Mouse (Mus musculus) heart, postnatal 4 days (tissue): ENCODE measurements around the gene Ppil6. TPM values are rescaled to one million over a fixed set of nuclear protein-coding genes. Genes with fewer than 3 reads are reported as not detected.
A peak's percentile ranks its signal among the peaks of the same experiment; 100 is the strongest.

Source experiments
- DNase-seq: peaks from one replicate; pipeline ENCODE4 v3.0.0; 2021
- total RNA-seq, 2 experiments: library from RNA; stranded (reverse); gene quantifications; 2 replicates each; pipeline ENCODE4 v1.2.3; 2021

Ppil6 gene
- total RNA-seq, 2 experiments from 2014 or later, result 3.8 to 3.9 TPM

DNA sequence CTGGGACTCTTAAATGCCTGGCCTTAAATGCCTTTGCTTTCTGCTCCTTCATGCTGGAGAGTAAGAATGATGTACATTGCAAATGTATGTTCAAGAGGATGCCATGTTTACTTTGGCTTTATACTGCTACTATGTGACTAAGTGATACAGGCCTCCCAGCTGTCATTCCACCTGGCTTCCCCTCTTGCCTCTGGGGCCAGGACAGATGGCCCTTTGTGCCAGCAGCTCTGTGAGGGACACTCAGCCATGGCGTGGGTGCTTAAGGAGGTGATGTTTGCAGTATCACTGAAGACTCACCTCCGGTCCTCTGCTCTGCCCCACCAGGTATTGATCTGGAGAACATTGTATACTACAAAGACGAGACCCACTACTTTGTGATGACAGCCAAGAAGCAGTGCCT lies 10.3 kb upstream of the Ppil6 start:
- no peak for DNase-seq

DNA sequence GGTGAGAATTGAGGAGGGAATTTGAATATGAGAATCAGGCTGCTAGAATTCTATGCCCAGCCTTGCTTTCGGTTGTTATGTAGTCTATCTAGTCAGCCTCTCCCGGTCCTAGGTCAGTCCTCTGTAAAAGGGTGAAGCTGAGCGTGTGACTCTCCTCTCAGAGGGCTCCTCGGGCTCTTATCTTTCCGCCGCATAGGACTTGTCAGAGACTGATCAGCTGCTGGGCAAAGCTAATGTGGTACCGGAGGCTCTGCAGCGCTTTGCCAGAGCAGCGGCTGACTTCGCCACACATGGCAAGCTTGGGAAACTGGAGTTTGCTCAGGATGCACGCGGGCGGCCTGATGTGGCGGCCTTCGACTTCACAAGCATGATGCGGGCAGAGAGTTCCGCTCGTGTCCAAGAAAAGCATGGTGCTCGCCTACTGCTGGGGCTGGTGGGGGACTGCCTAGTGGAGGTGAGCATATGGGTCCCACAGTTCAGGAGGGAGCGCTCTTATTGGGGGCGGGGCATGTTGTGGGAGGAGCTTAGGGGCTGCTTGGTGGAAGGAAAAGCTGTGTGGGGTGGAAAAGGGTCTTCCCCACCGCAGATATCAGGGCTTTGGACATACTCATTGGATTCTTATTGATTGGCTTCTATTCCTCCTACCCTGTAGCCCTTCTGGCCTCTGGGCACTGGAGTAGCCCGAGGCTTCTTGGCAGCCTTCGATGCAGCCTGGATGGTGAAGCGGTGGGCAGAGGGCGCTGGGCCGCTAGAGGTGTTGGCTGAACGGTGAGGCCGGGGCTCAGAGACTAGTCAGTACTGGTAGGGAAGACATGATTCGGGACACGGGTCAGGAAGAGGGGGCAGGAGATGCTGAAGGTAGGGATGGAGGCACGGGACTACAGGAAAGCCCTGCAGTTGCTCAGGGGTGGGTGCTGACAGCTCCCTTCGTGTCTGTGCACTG lies 9.0 kb upstream of the Ppil6 start:
- DNase-seq, result no peak

DNA sequence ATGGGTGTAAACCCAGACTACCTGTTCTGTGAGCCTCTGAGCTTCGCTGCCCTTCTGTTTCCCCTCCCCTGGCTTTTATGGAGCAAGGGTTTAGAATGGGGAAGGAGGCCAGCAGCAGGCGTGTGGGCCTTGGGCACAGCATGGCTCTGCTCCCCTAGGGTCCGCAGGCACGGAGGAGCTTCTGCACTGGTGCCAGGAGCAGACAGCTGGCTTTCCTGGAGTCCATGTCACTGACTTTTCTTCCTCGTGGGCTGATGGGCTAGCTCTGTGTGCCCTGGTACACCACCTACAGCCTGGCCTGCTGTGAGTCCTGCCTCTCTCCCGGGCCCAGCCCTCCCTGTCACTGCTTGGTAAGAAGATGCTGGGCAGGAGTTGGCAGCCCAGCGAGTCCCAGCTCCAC lies 7.8 kb upstream of the Ppil6 start:
- DNase-seq, result no peak

DNA sequence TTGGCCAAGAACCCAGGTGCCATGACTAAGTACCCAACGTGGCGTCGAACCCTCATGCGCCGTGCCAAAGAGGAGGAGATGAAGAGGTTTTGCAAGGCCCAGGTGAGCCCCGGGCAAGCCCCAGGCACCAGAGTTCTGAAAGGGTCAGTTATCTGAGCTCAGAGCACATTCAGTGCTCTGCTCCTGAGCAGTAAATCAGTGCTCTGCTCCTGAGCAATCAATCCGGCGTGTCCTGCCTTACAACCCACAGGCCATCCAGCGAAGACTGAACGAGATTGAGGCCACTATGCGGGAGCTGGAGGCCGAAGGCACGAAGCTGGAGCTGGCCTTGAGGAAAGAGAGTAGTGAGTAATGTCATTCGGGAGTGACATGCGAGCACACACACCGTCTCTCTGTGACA lies 4.5 kb upstream of the Ppil6 start:
- DNase-seq, result no peak

DNA sequence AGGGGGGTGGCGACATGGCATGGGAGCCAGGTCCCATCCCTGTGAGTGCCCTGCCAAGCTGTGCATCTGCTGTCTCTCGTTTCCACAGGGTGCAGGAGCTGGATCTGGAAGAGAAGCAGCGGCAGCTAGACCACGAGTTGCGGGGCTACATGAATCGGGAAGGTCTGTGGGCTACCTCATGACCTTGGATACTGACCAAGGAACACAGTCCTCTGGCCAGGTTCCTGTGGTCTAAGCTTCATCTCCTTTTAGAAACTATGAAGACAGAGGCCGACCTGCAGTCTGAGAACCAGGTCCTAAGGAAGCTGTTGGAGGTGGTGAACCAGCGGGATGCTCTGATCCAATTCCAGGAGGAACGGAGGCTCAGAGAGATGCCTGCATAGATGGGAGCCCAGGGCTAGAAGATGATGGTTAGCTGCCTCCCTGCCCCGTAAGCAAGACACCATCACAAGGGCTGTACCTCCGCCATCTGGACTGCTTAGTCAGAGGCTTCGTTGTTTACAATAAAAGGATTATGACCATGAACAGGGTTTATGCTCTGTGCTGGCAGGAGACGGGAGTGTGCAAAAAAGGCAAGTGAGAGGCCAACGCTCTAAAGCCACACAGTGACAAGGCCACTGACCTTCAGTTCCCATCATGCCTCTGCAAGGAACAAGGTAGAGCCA lies 3.6 kb upstream of the Ppil6 start:
- DNase-seq, result no peak

DNA sequence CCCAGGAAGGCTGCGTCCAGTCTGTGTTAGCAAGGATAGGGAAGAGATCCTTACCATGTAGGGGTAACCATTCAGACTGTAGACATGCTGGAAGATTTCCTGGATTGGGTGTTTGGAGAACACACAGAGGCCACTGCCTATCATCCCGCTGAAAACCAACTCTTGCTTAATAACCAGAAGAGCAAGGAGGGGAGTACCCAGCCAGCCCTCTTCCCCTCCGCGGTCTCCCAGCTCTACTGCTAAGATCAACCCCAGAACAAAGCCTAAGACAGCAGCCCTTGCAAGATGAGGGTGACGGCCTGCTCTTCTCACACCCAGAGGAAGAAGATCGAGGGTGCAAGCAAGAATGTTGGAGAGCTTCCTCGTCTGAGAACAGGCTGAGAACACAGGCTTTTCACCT lies 1.4 kb upstream of the Ppil6 start:
- DNase-seq, result no peak

DNA sequence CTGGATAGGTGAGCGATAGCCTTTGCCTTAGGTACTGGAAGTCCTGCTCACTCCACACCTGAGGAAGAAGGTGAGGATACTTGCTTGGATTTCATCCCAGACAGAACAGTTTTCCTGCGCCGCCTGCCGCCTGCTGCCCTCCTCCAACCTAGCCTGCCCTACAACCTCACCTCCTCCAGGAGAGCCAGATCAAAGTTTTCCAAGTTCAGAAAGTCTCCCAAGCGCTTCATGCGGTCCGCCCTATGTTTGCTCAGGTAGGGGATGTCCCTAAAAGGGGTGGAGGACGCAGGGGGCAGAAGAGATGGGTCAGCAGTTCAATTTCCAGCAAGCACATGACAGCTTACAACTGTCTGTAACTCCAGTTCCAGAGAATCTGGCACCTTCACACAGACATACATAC lies 945 bp upstream of the Ppil6 start:
- DNase-seq, result no peak

DNA sequence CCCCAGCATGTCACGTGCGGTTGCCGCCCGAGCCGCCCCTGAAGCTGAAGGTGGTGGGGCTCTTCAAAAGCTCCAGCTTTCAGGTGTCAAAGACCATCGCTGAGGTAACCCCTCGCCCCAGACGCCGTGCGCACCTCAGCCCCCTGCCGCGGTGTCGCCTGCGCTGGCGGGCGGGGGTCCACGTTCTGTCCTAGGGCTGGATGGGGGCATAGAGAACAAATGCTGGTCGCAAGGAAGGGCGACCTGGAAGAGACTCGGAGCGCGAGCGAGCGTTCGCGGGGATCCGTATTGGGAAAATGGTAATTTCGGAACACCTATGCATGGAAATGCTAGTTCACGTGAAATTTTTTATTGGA lies 257 bp downstream of the Ppil6 start:
- no peak for DNase-seq

DNA sequence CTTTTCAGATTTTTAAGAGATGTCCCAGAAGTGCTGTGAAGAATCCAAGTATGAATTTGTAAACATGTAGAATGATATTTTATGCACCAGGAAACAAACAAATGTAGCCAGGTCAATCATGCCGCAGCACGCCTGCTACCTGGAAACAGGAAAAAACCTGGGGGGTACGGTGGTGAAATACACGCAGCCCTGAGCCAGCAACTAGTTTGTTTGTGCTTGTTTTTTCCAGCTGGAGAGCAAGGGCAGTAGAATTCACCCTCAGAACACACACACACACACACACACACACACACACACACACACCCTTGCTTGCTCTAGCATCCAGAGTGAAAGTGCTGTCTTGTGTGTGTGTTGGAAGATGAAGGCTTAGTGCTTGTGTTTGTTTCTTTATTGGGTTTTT lies 872 bp downstream of the Ppil6 start:
- DNase-seq, result no peak

DNA sequence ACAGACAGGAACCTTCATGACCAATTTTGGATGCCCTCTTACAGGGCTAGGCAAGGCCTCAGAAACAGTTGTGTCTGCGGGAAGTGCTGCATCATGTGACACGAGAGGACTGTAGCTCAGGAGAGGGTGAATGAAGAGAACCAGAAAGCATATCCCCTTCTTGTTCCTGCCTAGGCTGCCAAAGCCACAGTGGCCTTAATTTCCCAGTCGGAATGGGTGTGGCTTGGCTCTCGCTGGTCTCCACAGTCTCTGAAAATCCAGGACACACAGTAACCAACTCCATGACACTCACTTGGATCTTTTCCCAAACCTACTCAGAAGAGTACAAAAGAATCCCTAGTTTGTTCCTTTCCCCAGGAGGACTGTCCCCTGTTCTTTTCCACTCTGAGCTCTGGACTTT lies 10.7 kb downstream of the Ppil6 start:
- DNase-seq, result peak; percentile 60

DNA sequence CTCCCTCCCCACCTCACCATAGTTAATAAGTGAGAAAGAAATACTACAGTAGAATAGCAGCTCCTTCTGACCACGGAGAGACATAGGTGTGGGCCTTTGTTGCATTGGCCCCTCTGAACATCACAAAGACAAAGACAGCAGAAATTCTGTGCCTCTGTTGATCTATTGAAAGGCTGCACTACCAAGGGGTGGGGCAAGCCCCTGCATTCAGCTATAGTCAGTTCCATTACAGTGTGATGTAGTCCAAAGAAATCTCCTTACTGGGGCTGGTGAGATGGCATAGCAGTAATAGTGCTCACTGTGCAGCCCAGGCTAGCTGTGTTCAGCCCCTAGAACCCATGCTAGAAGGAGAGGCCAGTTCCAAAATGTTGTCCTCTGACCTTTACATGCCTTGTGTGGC lies 14.8 kb downstream of the Ppil6 start:
- no peak for DNase-seq

DNA sequence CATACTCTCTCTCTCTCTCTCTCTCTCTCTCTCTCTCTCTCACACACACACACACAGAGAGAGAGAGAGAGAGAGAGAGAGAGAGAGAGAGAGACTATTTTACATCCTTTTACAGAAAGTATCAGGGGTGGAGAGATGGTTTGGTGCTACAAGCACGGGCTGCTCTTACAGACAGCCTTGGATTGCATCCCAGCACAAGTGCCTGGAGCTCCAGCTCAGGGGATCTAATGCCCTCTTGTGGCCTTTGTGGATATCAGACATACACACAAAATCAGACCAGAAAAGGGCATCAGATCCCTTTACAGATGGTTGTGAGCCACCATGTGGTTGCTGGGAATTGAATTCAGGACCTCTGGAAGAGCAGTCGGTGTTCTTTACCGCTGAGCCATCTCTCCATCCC lies 15.2 kb downstream of the Ppil6 start:
- peak; percentile 75 for DNase-seq

DNA sequence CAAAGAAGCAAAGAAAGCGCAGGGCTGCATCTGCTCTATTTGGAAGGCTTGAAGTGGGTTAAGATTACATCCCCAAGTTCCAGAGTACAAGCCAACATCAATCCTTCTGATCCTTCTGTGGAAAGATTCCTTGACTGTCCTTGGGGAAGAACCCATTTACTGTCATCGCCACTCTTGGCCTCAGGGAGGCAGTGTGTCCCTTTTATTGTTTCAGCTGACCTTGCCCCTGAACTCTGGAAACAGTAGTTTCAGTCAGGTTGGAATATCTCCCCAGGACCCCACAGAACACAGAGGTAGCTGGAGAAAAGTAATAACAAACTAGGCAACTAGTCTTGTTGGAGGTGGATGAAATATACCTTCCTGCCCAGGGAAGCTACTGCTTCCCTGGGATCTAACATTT lies 18.9 kb downstream of the Ppil6 start:
- DNase-seq, result peak; percentile 34

DNA sequence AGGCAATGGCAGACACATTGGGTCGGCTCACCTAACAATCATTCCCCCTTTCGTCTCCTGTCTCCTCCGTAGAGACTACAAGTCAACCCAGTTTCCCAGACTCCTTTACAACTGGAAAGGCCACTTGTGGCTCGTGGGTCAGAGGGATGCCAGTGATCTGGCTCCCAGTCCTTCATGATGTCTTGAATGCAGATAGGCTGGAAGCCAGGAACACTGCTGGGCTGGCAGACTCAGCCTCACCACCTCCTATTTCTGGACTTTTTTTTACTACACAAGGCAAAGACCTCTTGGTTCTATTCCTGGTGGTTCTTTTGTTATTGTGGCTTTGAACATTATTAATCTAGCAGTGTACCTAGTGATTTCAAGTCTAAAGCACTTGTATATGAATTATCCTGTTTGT lies 24.1 kb downstream of the Ppil6 start:
- DNase-seq, result peak; percentile 12

DNA sequence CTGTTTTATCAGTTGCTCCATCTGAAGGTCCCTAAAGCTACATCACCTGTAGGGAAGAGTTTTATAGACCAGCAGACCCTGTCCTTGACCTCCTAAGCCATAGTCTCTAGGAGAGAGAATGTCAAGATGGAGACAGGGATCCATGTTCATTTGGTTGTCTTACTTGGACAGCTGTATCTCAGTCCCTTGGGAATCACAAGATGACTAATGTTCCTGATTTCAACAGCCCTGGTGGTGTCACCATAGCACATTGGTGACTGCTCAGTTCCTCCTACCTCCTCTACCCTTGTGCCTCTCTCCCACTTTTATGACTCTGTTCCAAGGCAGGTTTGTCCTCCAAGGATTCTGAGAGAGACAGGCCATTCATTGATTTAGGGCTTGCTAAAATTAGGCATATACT lies 24.7 kb downstream of the Ppil6 start:
- DNase-seq, result no peak

DNA sequence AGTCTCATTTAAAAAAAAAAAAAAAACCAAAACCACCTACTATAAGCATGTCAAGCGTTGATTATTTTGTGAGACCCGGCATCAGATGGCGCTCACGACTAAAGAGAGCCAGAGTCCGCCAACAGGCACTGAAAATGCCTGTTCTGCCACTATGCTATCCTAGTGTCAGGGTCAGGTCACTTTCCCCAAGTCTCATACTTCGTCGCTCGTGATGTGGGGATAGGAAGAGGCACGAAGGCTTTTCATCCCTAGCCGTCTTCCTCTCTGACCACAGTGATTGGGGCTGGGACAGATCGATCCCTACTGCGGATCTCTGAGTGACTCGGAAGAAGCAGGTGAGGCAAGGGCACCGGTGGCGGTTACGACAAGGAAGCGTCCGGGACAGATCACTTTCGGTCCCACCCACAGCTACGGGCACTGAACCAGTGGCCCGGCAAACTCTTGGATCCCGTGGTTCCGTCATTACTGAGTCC lies 28.3 kb downstream of the Ppil6 start:
- DNase-seq, result peak; percentile 79

DNA sequence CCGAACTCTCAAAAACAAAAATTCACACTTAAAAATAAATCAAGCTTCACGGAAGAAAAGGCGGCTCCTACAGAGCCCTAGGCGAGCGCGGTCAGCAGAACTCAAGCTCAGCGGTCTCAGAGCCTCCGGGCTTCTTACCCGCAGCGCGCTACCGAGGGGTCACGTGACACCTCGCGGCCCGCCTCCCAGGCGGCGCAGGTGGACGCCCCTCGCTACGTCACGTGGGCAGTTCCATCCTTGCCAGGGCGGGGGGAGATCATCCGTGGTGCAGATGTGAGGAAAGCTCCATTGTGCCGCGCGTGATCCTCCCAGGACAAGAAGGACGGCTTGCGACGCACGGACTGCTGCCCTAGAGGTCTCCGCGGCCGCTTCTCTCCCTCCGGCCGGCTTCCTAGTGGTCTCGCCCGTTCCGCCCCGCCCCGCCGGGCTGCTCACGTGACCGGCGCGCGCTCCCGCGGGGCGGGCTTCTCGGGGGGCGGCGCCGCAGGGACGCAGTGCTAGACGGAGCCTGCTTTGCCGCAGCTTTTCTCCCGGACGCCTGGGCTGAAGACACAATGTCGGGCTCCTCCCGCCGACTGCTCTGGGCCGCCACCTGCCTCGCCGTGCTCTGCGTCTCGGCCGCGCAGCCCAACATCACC lies 28.9 kb downstream of the Ppil6 start, which contains the start of gene Cd164:
Gene Cd164, plus strand, starts transcription at position 434 of the 638 bp plus-strand sequence.
- DNase-seq, result peak; percentile 94

DNA sequence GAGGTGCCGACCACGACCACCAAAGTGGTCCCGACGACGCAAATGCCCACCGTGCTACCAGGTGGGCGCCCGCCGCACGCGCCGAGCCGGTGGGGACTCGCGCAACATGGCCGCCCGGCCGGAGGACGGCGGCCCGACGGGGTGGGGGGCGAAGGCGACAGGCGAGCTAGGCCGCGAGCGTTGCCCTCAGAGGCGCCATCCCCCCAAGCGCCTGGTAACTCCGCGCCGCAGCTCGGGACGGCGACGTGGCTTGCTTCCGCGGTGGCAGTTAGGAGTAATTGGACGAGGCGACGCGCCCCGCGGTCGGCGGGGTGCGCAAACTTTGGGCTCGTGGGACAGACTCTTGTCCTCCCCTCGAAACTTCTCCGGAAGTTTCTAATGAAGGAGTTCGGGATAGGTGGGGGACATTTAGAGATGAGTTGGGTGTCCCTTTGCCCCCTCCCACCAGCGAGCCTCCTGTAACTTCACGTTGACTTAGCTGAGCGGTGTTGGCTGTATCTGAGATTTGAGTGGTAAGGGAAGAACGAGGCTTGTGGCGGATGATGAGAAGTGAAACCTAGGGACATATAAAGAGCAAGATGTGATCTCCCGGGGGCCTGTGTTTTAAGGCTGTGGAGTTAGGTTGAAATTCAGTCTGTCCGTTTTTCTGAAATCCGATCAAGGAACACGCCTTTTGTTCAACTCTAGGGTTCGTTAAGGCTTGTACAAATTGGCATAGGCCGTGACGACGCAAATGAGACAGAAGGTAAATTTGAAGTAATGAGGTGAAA lies 29.6 kb downstream of the Ppil6 start:
- peak; percentile 68 for DNase-seq

DNA sequence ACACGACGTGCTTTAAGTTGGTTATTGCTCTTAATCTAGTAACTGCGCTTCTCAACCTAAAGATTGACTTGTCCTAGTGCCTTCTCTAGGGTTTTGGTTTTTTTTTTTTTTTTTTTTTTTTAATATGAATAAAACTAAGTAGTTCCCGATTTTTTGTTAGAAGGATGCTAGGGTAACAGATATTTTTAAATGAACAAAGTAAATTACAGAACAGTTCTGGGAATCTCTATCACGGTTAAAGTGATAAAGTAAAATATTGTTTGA lies 30.1 kb downstream of the Ppil6 start:
- DNase-seq, result no peak

DNA sequence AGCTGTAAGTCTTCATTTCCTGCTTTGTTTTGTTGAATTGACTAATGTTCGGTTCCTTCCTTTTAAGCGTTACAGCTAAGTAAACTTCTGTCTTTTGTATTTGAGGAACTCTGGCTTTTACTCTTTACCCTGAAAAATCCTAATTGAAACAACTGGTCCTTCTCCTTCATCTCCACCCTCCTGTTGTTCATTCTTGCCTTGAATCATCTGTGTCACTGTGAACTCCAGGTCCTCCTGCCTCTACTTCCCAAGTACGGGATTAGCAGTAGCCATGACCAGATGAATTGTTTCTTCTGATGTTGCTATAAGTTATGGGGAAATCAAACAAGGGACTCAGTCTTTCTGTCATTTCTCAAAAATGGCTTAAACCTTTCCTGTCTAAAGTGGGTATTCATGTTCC lies 33.1 kb downstream of the Ppil6 start:
- DNase-seq, result no peak

DNA sequence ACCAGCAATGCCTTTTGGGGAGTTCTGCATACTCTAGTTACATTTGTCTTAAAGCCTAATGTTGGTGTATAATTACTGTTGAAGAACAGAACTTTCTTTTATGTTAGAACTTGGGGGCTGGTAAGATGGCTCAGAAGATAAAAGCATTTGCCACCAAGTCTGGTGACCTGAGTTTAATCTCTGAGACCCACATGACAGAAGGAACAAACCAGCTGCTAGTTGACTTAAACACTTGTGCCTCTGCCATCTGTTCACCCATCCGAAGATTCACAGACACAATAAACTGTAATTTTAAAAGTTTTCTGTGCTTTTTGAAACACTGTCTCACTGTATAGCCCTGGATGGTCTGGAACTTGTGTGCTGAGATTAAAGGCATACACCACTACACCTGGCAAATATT lies 35.5 kb downstream of the Ppil6 start:
- no peak for DNase-seq

DNA sequence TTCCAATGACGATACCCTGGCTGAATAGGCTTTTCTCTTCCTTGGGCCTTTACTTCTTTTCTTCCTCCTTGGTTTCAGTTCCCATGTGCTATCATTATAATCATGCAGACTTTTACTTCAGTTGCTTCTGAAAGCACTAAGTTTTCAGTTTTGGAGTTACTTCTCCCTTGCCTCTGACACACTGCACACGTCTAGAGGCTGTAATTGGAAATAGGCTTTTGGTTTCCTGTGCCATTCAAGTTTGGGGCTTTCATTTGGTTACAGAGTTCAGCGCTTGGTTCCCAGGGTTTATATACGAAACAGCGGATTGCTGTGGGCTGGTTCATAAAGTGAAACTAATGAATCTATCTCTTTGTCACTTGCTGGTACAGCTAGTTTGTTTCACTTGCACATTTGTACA lies 39.7 kb downstream of the Ppil6 start:
- DNase-seq, result no peak

DNA sequence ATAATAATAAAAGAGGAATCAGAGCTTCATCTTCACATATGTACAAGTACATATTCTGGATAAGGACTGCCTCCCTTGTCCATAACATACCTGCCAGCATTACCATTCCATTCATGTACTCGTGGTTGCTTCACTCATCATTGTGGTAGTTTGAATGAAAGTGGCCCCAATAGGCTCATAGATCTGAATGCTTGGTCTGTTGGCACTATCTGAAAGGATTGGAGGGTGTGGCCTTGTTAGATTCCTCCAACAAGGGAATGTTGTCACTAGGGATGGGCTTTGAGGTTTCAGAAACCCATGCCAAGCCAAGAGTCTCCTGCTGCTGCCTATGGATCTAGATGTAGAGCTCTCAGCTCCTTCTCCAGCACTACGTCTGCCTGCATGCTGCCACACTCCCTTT lies 45.8 kb downstream of the Ppil6 start:
- DNase-seq, result no peak
